Mouse (Mus musculus): ENCODE measurements around the gene Dynll2. TPM values are rescaled to one million over a fixed set of nuclear protein-coding genes. Genes with fewer than 3 reads are reported as not detected.

The Dynll2 gene
- polyA plus RNA-seq, 1 experiment from 2014 or later = 66.8 TPM

DNA sequence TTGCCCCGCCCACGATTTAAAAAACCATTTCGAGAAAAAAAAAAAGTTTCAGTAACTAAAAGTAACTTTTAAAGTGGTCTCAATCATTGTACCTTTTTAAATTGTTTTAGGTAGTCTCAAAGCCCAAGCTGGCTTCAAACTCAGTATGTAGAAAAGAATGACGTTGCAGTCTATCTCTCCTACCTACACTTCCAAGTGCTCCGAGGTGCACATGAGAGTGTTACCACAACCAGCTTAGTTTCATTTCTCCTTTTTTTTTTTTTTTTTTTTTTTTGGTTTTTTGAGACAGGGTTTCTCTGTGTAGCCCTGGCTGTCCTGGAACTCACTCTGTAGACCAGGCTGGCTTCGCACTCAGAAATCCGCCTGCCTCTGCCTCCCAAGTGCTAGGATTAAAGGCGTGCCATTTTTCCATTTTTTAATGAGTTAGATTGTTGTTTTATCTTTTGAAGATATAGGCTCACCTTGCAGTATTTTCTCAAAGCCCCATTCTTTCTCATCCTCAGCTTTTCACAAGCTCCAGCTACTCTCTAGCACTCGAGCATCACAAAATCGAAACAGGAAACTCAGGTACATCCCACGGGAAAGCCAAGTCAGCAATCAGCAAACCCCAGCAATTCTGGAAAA lies 25.4 kb upstream of the Dynll2 start:
- 93% methylated on average over 11 of the region's 11 CpGs for WGBS
- H3K27me3 ChIP-seq = no peaks in the 10 kb centered on the region
- ATAC-seq (ENCODE audit: low FRiP score, low read depth) = no peak
- H3K4me3 ChIP-seq = no peak overlapping the region
- H3K36me3 ChIP-seq = no peaks in the 10 kb centered on the region
- H3K9me3 ChIP-seq = no peaks in the 10 kb centered on the region
- peaks cover 11% of the 10 kb centered on the region for H3K4me1 ChIP-seq (replicated peaks)
- H3K9ac ChIP-seq = no peak overlapping the region
- H3K4me2 ChIP-seq = no peak overlapping the region
- no peak overlapping the region for H3K27ac ChIP-seq (replicated peaks)

DNA sequence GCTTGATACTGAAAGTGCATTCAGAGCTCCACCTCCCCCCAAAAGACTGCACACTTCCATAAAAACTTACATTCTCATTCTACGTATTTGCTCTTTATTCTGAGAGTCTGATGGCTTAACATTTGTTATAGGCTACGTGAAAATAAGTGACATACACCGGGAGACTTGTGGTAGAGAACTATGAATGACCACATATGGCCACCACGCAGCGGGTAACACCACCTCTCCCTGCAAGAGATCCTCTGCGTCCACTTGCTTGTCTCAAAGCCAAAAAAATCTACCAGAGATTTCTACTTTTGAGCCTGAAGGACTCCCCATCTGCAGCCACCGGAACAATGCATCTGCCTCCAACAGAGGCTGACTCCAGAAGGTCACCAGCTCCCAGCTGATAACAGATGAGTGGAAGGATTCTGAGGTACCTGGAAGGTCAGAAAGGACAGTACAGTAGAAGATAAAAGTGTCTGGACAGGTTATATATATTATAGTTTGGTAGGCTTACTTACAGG lies 24.6 kb upstream of the Dynll2 start:
- Histone ChIP-seq H3K27ac (replicated peaks) (no peak overlapping the region), H3K4me2 (no peak overlapping the region), H3K9ac (no peak overlapping the region), H3K9me3 (no peaks in the 10 kb centered on the region), H3K4me3 (no peak overlapping the region), H3K27me3 (no peaks in the 10 kb centered on the region), H3K36me3 (no peaks in the 10 kb centered on the region), H3K4me1 (replicated peaks) (peaks cover 11% of the 10 kb centered on the region)
- ATAC-seq (ENCODE audit: low FRiP score, low read depth) = no peak
- WGBS = 88% methylated on average over 7 of the region's 7 CpGs

DNA sequence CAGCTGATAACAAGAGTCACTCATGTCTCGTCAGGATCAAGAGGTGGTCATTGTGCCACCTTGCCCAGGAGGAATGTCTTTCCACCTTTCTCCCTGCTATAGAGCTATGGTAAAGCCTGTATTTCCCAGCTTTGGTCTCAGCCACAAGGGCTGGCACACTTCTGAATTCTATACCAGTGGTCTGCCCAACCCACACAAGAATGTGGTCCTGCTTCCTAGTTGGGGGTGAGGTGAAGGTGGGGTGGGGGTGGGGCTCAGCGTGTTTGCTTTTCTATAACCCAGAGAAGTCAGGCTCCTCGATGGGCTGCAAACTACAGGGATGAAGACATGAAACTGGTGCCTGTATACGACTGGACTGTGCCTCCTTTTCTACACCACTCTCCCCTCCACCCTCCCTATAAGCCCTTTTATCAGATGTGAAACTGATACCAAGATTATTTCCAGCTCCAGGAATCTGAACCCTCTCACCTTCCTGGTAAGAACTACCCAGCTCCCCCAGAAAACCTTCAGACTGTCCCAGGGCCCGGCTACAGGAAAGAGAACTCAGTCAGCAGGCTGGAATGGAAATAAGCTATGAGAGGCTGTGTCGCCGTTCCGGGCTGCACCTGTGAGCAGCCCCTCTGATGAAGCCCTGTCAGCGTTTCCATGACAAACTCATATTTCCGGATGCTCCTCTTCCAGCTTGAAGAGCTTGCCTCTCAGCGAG lies 24.0 kb upstream of the Dynll2 start:
- no peaks in the 10 kb centered on the region for H3K9me3 ChIP-seq
- no peak for ATAC-seq (ENCODE audit: low FRiP score, low read depth)
- no peaks in the 10 kb centered on the region for H3K36me3 ChIP-seq
- 78% methylated on average over 11 of the region's 11 CpGs for WGBS
- H3K27me3 ChIP-seq = no peaks in the 10 kb centered on the region
- no peak overlapping the region for H3K27ac ChIP-seq (replicated peaks)
- H3K9ac ChIP-seq = no peak overlapping the region
- no peak overlapping the region for H3K4me2 ChIP-seq
- no peak overlapping the region for H3K4me3 ChIP-seq
- H3K4me1 ChIP-seq (replicated peaks) = peaks cover 11% of the 10 kb centered on the region

DNA sequence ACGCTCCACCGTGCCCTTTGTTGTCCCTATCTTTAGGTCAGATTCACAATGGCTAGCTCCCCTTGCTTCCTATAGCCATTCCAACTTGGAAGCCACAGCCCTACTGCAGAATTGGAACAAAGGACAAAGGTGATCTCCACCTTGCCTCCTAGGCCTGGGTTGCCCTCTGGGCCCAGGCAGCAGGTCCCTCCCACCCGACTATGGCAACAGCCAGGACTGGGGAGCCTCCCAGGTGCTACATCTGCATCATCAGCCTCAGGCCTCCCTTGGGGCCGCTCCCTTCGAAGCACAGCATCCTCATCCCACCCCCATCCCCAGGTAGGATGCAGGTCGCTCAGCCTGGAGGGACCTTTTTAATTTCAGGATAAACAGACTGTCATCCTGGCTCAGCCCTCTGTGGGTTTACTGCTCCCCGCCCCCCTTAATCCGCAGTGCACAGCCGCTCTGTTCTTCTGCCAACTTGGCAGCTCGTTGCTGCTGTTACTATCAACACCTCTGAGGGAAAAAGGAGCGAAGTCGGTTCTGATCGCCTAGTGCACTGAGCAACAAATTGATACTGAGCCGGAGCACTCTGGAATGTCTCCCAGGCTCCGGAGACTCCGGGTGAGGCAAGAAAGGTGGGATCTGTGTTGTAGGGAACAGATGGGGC lies 22.3 kb upstream of the Dynll2 start:
- Histone ChIP-seq H3K4me2 (peak overlapping the region; percentile 45), H3K27ac (replicated peaks) (peak overlapping the region; percentile 71), H3K9ac (peak overlapping the region; percentile 8; the same call in 1 of the 2 replicates), H3K36me3 (no peaks in the 10 kb centered on the region), H3K4me3 (peak overlapping the region; percentile 7; the same call in 1 of the 2 replicates), H3K27me3 (no peaks in the 10 kb centered on the region), H3K4me1 (replicated peaks) (peaks cover 11% of the 10 kb centered on the region), H3K9me3 (no peaks in the 10 kb centered on the region)
- peak; percentile 78; the same call in 1 of the 2 replicates for ATAC-seq (ENCODE audit: low FRiP score, low read depth)
- WGBS = 23% methylated on average over 16 of the region's 16 CpGs

DNA sequence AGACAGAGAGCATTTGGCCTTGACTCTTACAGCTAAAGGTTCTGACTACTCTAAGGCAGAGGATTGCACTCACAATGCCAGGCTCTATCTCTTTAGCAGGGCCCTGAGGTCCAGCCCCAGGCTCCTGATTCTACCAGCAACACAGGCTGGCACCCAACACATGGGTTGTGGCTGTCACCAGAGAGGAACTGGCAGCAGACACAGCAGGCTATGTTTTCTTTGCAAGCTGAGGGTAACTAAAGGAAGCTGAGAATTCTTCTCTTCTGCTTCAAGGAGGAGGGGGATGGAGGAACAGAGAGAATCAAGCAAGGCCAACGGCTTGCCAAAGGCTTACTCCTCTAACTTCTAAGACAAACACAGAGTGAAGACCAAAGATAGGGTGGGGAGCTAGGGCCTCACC lies 21.3 kb upstream of the Dynll2 start:
- Histone ChIP-seq H3K9ac (no peak overlapping the region), H3K36me3 (no peaks in the 10 kb centered on the region), H3K4me1 (replicated peaks) (peaks cover 11% of the 10 kb centered on the region), H3K27me3 (no peaks in the 10 kb centered on the region), H3K9me3 (no peaks in the 10 kb centered on the region), H3K4me3 (no peak overlapping the region), H3K4me2 (no peak overlapping the region), H3K27ac (replicated peaks) (no peak overlapping the region)
- ATAC-seq (ENCODE audit: low FRiP score, low read depth) = no peak
- WGBS = 61% methylated on average over 1 of the region's 1 CpGs

DNA sequence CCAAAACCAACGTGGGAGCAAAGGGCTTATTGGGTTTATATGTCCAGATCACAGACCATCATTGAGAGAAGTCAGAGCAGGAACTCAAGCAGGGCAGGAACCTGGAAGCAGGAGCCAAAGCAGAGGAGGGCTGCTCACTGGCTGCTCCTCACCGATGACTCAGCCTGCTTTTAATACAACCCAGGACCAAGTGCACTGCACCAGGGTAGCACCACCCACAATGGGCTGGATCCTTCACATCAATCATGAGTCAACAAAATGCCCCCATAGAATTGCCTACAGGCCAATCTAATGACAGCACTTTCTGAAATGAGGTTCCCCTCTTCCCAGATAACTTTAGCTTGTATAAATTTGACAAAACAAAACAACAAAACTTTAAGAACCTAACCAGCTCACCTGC lies 16.8 kb upstream of the Dynll2 start:
- 67% methylated on average over 2 of the region's 2 CpGs for WGBS
- H3K9me3 ChIP-seq = no peaks in the 10 kb centered on the region
- no peaks in the 10 kb centered on the region; the same call in 1 of the 2 replicates for H3K4me1 ChIP-seq (replicated peaks)
- H3K27ac ChIP-seq (replicated peaks) = no peak overlapping the region
- no peak overlapping the region for H3K9ac ChIP-seq
- H3K4me2 ChIP-seq = no peak overlapping the region
- ATAC-seq (ENCODE audit: low FRiP score, low read depth) = no peak
- H3K27me3 ChIP-seq = no peaks in the 10 kb centered on the region
- peaks cover 5% of the 10 kb centered on the region; the same call in 1 of the 2 replicates for H3K36me3 ChIP-seq
- no peak overlapping the region for H3K4me3 ChIP-seq

DNA sequence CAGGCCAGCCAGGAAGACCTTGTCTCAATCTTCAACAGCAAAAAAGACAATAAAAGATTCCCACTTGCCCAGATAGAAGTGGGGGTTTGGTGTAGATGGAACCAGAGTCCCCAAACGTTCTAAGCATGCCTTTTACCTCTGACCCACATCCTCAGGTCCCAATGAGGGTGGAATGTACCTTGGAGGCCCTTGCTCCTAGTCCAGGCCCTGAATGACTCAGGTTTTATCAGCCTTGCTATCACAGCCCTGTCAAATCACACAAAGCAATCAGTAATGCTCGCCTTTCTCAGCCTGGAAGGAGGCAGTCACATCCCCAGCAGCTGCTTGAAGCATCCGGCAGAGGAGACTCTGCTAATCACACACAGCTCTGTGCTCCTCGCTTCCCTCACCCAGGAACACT lies 15.4 kb upstream of the Dynll2 start:
- Histone ChIP-seq H3K36me3 (peaks cover 5% of the 10 kb centered on the region; the same call in 1 of the 2 replicates), H3K4me2 (no peak overlapping the region), H3K27me3 (no peaks in the 10 kb centered on the region), H3K9me3 (no peaks in the 10 kb centered on the region), H3K27ac (replicated peaks) (no peak overlapping the region), H3K9ac (no peak overlapping the region), H3K4me1 (replicated peaks) (no peaks in the 10 kb centered on the region), H3K4me3 (no peak overlapping the region)
- no peak for ATAC-seq (ENCODE audit: low FRiP score, low read depth)
- 78% methylated on average over 4 of the region's 4 CpGs for WGBS

DNA sequence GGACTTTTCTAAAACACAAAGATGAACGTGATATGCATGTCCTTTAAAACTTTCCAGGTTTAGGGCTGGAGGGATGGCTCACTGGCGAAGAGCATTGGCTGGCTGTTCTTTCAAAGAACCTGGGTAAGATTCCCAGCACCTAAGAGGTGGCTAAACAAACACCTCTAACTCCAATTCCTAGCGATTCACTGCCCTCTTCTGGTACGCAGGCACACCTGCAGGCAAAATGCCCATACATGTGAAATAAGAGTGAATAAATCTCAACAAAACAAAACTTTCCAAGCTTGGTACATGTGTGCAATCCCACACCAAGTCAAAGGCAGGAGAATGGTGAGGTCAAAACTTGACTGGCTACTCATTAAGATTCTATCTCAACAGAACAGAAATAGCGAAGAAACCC lies 12.4 kb upstream of the Dynll2 start:
- Histone ChIP-seq H3K27ac (replicated peaks) (no peak overlapping the region), H3K36me3 (peaks cover 5% of the 10 kb centered on the region; the same call in 1 of the 2 replicates), H3K9me3 (no peaks in the 10 kb centered on the region), H3K4me2 (no peak overlapping the region), H3K27me3 (no peaks in the 10 kb centered on the region), H3K9ac (no peak overlapping the region), H3K4me3 (no peak overlapping the region), H3K4me1 (replicated peaks) (no peaks in the 10 kb centered on the region)
- no peak for ATAC-seq (ENCODE audit: low FRiP score, low read depth)
- WGBS = 92% methylated on average over 5 of the region's 5 CpGs

DNA sequence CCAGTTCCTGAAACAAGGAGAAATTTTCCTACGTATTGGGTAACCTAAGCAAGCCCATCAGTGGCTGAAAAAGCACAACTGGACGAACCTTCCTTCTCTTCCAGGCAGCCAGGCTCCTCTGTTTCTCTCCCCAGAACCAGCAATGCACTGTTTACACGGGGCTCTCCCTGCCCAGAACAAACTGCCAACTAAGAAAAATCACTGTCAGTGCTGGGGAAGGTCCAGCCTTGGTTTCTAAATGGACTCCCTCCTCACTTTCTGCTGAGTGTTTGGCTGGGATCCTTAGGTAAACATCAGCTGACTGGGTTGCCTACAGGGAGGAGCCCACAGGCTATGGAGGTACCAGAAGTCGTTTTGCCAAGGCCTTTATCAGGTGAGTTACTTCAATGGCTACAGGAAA lies 4.5 kb upstream of the Dynll2 start:
- Histone ChIP-seq H3K4me2 (no peak overlapping the region), H3K4me3 (no peak overlapping the region), H3K36me3 (no peaks in the 10 kb centered on the region), H3K4me1 (replicated peaks) (0 out of 2 replicates have a peak, but pooled peaks cover 5% of the 10 kb centered on the region), H3K27me3 (no peaks in the 10 kb centered on the region), H3K9me3 (no peaks in the 10 kb centered on the region), H3K27ac (replicated peaks) (no peak overlapping the region), H3K9ac (no peak overlapping the region)
- WGBS = 57% methylated on average over 4 of the region's 4 CpGs
- no peak for ATAC-seq (ENCODE audit: low FRiP score, low read depth)

DNA sequence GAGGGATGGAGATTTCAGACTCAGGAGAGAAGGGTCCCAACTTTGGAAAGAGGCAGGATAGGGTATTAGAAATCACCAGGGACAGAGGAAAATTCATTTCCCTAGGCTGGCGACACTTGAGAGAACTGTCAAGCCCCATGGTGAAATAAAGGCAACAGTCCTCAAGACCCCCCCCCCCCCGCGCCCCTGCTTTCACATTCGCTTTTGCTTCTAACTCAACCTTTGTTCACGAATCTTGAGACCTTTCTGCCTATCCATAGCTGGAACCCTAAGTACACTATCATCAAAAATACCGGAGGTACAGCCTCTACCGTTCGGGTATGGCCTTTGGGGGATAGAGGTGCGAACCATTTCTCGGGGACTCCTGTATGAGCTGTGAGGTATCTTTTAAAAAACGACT lies 528 bp upstream of the Dynll2 start:
- Histone ChIP-seq H3K36me3 (peaks cover 9% of the 10 kb centered on the region), H3K9me3 (no peaks in the 10 kb centered on the region), H3K4me3 (peak overlapping the region; percentile 98), H3K4me2 (peak overlapping the region; percentile 90), H3K27me3 (no peaks in the 10 kb centered on the region), H3K9ac (peak overlapping the region; percentile 37; the same call in 1 of the 2 replicates), H3K27ac (replicated peaks) (peak overlapping the region; percentile 96), H3K4me1 (replicated peaks) (peaks cover 40% of the 10 kb centered on the region)
- no peak; the same call in 1 of the 2 replicates for ATAC-seq (ENCODE audit: low FRiP score, low read depth)
- 56% methylated on average over 11 of the region's 11 CpGs for WGBS

DNA sequence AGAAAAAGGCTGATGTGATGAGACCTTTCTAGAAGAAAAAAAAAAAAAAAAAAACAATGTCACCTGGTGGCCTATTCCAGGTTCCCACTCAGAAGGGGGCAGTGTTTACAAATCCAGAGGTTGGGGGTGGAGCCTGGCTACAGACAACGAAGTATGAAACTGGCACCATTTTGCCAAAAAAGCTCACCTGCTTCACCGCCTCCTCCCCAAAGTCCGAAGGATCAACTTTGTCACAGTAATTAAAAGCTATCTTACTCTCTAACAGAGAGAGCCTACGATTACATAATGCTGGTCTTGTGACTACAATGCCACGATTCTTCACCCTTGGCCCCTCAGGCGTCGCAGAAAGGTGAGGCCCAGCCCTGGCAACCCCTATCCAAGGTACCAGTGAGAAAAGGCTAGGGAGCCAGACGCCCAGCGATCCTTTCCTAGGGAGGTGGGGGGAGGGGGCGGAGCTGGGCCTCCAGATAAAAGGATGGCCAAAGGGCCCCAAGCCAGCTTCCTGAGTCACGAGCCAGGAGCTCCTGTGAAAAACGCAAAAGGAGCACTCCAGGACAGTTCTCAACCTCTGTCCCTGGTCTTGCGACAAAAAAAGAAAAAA lies 1.1 kb downstream of the Dynll2 start:
- Histone ChIP-seq H3K27me3 (no peaks in the 10 kb centered on the region), H3K9ac (peak overlapping the region; percentile 99), H3K4me1 (replicated peaks) (peaks cover 50% of the 10 kb centered on the region), H3K27ac (replicated peaks) (peak overlapping the region; percentile 96), H3K4me3 (peak overlapping the region; percentile 98), H3K4me2 (peak overlapping the region; percentile 90), H3K9me3 (no peaks in the 10 kb centered on the region), H3K36me3 (peaks cover 24% of the 10 kb centered on the region)
- peak; percentile 1; the same call in 1 of the 2 replicates for ATAC-seq (ENCODE audit: low FRiP score, low read depth)
- 4% methylated on average over 13 of the region's 13 CpGs for WGBS

Measured in hindbrain, embryonic 15.5 days (tissue).